Mouse (Mus musculus) stomach, postnatal 0 days (tissue): Measurements from ENCODE around the gene Fbrsl1.

Experiments used
- CTCF ChIP-seq: IDR thresholded peaks from 2 replicates; pipeline ENCODE4 v1.5.1; 2016; ENCODE audit warnings: antibody characterized with exemption, low read depth, mild to moderate bottlenecking, moderate library complexity
- EP300 ChIP-seq: optimal IDR thresholded peaks from 2 replicates; pipeline ENCODE3; 2016; ENCODE audit warnings: antibody characterized with exemption

- TF ChIP-seq CTCF, result no peak
- no peak for TF ChIP-seq EP300
Measured at GRCm38 (mm10) chr5:110455272-110455671, 7.0 kb upstream of the Fbrsl1 start.
